Mouse (Mus musculus) forebrain, postnatal 0 days (tissue): ENCODE measurements at regions not wholly inside any gene's neighbourhood (a gene's known extent, or its start where the extent isn't known, plus 50 kb on each side); places are given as distances from the start of the nearest gene placed in this dataset.

Source experiments
- ATAC-seq: fragments of 200-750 bp; cut with Nextera tagmentation; 2 replicates; pipeline ENCODE4 v1.8.0; 2017; ENCODE audit warnings: mild to moderate bottlenecking, moderate library complexity
- DNase-seq: peaks from one replicate; pipeline ENCODE4 v3.0.0-alpha.2; 2015
- H3K27ac ChIP-seq: fragments of 300-500 bp; sonication (generic); 2 replicates; pipeline ENCODE4 v1.5.1; 2014; ENCODE audit warnings: low read depth, mild to moderate bottlenecking, antibody characterized with exemption, low read length, moderate library complexity, mixed read lengths
- H3K27me3 ChIP-seq: fragments of 300-500 bp; sonication (generic); 2 replicates; pipeline ENCODE4 v1.6.1; 2014; ENCODE audit warnings: mild to moderate bottlenecking, low read length, mixed read lengths; ENCODE audit not compliant: insufficient read depth
- H3K36me3 ChIP-seq: fragments of 300-500 bp; sonication (generic); 2 replicates; pipeline ENCODE4 v1.6.1; 2014; ENCODE audit warnings: mild to moderate bottlenecking, moderate library complexity; ENCODE audit not compliant: insufficient read depth
- H3K4me1 ChIP-seq: fragments of 300-500 bp; sonication (generic); 2 replicates; pipeline ENCODE4 v1.6.1; 2014; ENCODE audit warnings: antibody characterized with exemption; ENCODE audit not compliant: insufficient read depth
- H3K4me2 ChIP-seq: fragments of 300-500 bp; sonication (generic); 2 replicates; pipeline ENCODE4 v1.6.1; 2014; ENCODE audit warnings: low read depth, mild to moderate bottlenecking, moderate library complexity
- H3K4me3 ChIP-seq: fragments of 300-500 bp; sonication (generic); 2 replicates; pipeline ENCODE4 v1.5.1; 2014; ENCODE audit warnings: low read depth, low read length, mixed read lengths
- H3K9ac ChIP-seq: fragments of 300-500 bp; sonication (generic); 2 replicates; pipeline ENCODE4 v1.6.1; 2014; ENCODE audit warnings: mild to moderate bottlenecking
- H3K9me3 ChIP-seq: fragments of 300-500 bp; sonication (generic); 2 replicates; pipeline ENCODE4 v1.6.1; 2016; ENCODE audit warnings: low read length
- CTCF ChIP-seq: sonication (generic); IDR thresholded peaks from 2 replicates; pipeline ENCODE4 v1.5.1; 2016; ENCODE audit warnings: antibody characterized with exemption, control low read depth, low read depth
- WGBS: fragments of 180-500 bp; shearing (Covaris S2); extraction: QIAGEN DNeasy Blood & Tissue Kit; methylation state at CpG from one replicate; pipeline ENCODE4 v1.1.7; 2014; 5-methylcytosine and 5-hydroxymethylcytosine counted together

DNA sequence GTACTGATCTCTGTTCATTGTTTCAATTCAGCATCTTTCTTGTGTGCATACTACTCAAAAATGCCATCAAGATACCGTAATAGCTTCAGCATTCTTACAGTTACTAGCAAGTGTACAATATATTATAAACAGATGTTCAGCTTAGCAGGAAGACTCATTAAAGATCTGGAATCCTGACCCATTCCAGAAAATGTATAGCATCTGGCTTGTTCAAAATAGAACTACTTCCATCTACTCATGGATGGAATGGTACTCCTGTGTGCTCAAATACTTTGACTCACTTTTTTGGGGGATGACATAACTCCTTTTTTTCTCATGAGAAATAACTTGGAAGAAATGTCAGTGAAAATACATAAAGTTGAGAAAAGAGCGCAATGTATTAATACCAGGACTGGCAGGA is 291.2 kb upstream of the Manea start:
- H3K9me3 ChIP-seq: no peaks in the 10 kb centered on the region
- 91% methylated on average over 2 of the region's 2 CpGs for WGBS

DNA sequence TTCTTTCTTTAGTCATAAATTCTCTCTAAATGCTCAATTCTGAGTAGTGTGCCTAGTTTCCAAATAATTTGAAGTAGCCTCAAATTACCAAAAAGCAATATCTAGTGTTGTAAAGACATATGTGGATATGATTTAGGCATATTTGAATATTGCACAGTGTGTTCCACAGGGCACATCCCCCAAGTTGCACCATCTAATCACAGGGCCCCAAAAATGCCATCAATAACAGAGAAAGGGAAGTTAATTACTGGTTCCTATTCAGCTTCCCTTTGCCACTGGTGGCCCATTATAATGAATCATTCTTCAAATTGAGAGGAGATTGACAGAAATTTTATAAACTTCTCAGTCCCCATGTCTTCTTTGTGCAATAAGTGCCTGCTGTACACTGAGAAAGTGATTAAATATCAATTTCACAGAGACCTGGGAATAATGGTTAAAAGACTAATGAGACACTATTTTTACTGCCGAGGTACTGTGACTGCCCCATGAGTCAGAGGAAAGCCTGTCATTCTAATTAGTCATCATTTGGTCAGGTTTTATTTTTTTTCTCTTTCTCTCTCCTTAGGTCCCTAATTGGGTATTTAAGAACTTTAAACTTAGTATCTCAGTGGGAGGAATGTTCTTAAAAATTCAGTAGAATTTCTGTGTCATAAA is 284.0 kb upstream of the Manea start:
- H3K9ac ChIP-seq: no peak overlapping the region
- no peaks in the 10 kb centered on the region for H3K36me3 ChIP-seq
- no peak overlapping the region for H3K4me2 ChIP-seq
- no peak overlapping the region for H3K27ac ChIP-seq
- H3K4me3 ChIP-seq: no peak overlapping the region
- no peaks in the 10 kb centered on the region for H3K4me1 ChIP-seq
- no peak for DNase-seq
- WGBS: 9% methylated on average over 1 of the region's 1 CpGs
- no peak for ATAC-seq
- H3K27me3 ChIP-seq: no peaks in the 10 kb centered on the region
- TF ChIP-seq CTCF: no peak
- H3K9me3 ChIP-seq: no peaks in the 10 kb centered on the region

More for the DNA sequence above, 291.2 kb upstream of the Manea start:
- H3K4me2 ChIP-seq: no peak overlapping the region
- TF ChIP-seq CTCF: no peak
- no peaks in the 10 kb centered on the region for H3K4me1 ChIP-seq
- DNase-seq: no peak
- no peak overlapping the region for H3K9ac ChIP-seq
- H3K36me3 ChIP-seq: no peaks in the 10 kb centered on the region
- no peak for ATAC-seq
- no peak overlapping the region for H3K4me3 ChIP-seq
- no peaks in the 10 kb centered on the region for H3K27me3 ChIP-seq
- no peak overlapping the region for H3K27ac ChIP-seq

DNA sequence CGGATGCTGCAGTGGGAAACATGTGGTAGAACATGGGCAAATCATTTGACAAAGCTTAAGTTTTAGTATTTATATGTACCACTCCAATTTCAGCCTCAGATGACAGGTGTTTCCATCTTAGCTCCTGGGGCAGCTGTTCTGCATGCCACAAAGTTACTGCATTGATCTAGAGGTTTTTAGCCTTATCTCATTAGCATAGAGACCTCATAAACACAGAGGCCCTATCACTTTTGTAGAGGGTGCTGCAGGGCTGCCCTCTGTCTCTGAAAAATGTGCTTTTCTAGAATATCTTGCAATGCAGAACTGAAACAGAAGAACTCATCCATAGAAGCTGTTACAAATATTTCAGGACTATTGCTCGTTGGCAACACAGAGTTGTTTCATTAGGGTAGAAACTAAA is 283.0 kb upstream of the Manea start:
- Histone ChIP-seq H3K4me1 (no peaks in the 10 kb centered on the region), H3K4me2 (no peak overlapping the region), H3K36me3 (no peaks in the 10 kb centered on the region), H3K9ac (no peak overlapping the region), H3K27me3 (no peaks in the 10 kb centered on the region), H3K9me3 (no peaks in the 10 kb centered on the region), H3K4me3 (no peak overlapping the region), H3K27ac (no peak overlapping the region)
- no peak for TF ChIP-seq CTCF
- no peak for DNase-seq
- 41% methylated on average over 2 of the region's 2 CpGs for WGBS
- ATAC-seq: no peak

DNA sequence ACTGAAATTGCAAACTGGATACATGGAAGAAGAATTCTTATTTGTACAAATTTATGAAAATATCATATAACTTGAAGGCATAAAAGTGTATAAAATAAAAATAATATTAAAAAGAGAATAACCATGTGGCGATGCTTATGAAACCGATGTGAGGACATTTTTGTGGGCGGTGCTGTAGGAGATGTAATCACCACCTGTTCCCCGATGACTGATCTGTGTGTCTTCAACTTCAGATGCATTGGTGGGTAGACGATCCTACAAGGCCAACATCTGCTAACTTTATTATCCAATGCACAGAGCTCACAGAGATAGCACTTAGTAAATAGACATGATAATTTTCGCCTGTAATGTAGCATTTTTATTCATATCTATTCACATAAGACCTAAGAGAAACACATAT is 281.1 kb upstream of the Manea start:
- TF ChIP-seq CTCF: no peak
- H3K4me2 ChIP-seq: no peak overlapping the region
- ATAC-seq (no peak), DNase-seq (no peak)
- no peaks in the 10 kb centered on the region for H3K36me3 ChIP-seq
- H3K27me3 ChIP-seq: no peaks in the 10 kb centered on the region
- H3K9me3 ChIP-seq: no peaks in the 10 kb centered on the region
- H3K4me1 ChIP-seq: no peaks in the 10 kb centered on the region
- no peak overlapping the region for H3K9ac ChIP-seq
- H3K27ac ChIP-seq: no peak overlapping the region
- H3K4me3 ChIP-seq: no peak overlapping the region
- 91% methylated on average over 6 of the region's 6 CpGs for WGBS

DNA sequence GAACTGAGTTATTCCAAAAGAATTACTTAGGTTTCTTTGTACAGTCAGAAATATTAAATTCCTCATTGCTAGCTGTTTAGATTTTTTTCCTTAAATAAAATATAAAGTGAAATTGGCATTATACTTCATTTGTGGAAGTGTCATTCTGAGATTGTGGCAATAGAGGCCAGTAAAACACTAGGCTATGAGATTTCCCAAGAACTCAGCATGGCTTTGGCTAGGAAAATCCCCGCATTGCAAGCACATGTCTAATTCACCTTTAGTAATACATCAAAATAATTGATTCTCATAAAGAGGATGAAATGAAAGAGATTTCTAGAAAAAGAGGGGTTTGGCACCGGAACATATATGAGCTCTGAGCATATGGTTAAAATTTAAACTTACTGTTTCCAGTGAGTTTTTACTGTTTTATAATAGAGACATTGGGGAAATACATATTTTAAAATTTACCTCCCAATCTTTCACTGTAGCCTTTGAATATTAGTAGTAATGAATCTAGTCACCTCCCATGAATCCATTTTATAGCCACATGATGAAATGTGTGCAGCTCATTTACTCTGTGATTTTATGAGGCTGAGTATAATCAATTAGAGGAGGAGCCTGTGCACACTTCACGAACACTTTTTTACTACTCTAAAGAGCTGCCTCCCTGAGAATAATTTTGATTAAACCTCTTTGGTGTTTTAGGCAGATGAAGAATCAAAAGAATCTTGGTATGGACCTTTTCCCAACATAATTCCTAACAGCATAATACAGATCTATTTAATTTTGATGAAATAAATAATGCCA is 242.6 kb upstream of the Manea start:
- no peaks in the 10 kb centered on the region for H3K9me3 ChIP-seq
- H3K27ac ChIP-seq: no peak overlapping the region
- peak; percentile 42; the same call in 1 of the 2 replicates for ATAC-seq
- no peaks in the 10 kb centered on the region for H3K36me3 ChIP-seq
- H3K4me2 ChIP-seq: no peak overlapping the region
- peak; percentile 58 for TF ChIP-seq CTCF
- H3K4me3 ChIP-seq: no peak overlapping the region
- H3K9ac ChIP-seq: no peak overlapping the region
- DNase-seq: peak; percentile 50
- H3K4me1 ChIP-seq: no peaks in the 10 kb centered on the region
- H3K27me3 ChIP-seq: no peaks in the 10 kb centered on the region
- 60% methylated on average over 3 of the region's 3 CpGs for WGBS

DNA sequence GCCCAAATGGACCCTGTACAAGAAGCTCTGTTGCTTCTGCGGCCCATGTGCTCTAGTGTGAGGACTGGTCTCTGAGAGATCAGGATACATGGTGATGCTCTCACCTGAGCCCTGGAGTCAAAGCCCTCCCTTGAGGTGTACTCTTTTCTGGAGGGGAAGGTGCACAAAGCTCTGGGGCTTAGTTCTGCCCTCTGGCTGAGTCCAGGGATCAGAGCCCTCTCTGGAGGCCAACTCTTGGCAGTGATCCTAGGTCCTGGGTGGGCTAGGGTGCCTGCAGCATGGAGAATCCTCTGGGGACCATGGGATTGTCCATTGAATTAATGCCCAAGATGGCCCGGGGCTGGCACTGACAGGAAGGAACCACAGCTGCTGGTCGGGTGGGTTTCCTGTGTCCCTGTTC is 209.0 kb upstream of the Manea start:
- no peaks in the 10 kb centered on the region for H3K27me3 ChIP-seq
- ATAC-seq (no peak), DNase-seq (no peak)
- H3K36me3 ChIP-seq: no peaks in the 10 kb centered on the region
- H3K4me2 ChIP-seq: no peak overlapping the region
- H3K4me3 ChIP-seq: no peak overlapping the region
- TF ChIP-seq CTCF: no peak
- no peaks in the 10 kb centered on the region for H3K4me1 ChIP-seq
- 93% methylated on average over 3 of the region's 3 CpGs for WGBS
- H3K27ac ChIP-seq: no peak overlapping the region
- no peaks in the 10 kb centered on the region for H3K9me3 ChIP-seq
- H3K9ac ChIP-seq: no peak overlapping the region

DNA sequence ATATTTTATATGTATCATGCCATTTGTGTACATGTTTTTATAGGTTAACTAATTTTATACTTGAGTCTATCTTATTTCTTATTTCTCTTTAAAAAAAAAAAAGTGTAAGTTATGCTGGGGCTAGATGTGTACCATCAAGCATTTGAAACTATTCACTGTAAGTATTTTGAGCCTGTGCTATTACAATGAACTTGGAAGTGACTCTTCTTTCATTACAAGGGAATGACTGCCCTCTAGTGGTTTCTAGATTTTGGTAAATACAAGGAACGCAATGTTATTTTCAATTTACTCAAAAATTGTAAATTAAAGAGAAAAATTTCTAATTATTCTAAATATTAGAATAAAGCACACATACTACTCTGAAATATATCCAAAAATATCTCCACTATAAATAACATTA is 197.1 kb upstream of the Manea start:
- ATAC-seq (peak; percentile 62), DNase-seq (peak; percentile 71)
- H3K27ac ChIP-seq: no peak overlapping the region
- WGBS: 26% methylated on average over 1 of the region's 1 CpGs
- peak; percentile 67 for TF ChIP-seq CTCF
- no peak overlapping the region for H3K4me3 ChIP-seq
- no peak overlapping the region for H3K4me2 ChIP-seq
- no peaks in the 10 kb centered on the region for H3K9me3 ChIP-seq
- no peaks in the 10 kb centered on the region for H3K36me3 ChIP-seq
- H3K9ac ChIP-seq: no peak overlapping the region
- H3K27me3 ChIP-seq: no peaks in the 10 kb centered on the region
- H3K4me1 ChIP-seq: no peaks in the 10 kb centered on the region
